Mouse (Mus musculus) lung, embryonic 15.5 days (tissue): ENCODE results near the gene Coro2a. TPM values are rescaled to one million over a fixed set of nuclear protein-coding genes. Genes with fewer than 3 reads are reported as not detected.
"Not testable (repeated sequence)": the region's sequence is repeated elsewhere in the genome, so short reads cannot be mapped to it uniquely, and the experiment has no call there.

ENCODE experiments used
- ATAC-seq: fragments of 200-750 bp; cut with Nextera tagmentation; 2 replicates; pipeline ENCODE4 v1.8.0; 2017; ENCODE audit warnings: moderate number of reproducible peaks, borderline replicate concordance; ENCODE audit not compliant: low FRiP score, low TSS enrichment; ENCODE audit errors: extremely low read depth
- H3K27ac ChIP-seq: fragments of 300-500 bp; sonication (generic); 2 replicates; pipeline ENCODE4 v1.5.1; 2015; ENCODE audit warnings: moderate library complexity, mild to moderate bottlenecking, inconsistent platforms
- H3K27me3 ChIP-seq: fragments of 300-500 bp; sonication (generic); 2 replicates; pipeline ENCODE4 v1.6.1; 2015; ENCODE audit warnings: inconsistent platforms
- H3K36me3 ChIP-seq: fragments of 300-500 bp; sonication (generic); 2 replicates; pipeline ENCODE4 v1.6.1; 2015; ENCODE audit warnings: inconsistent platforms
- H3K4me1 ChIP-seq: fragments of 300-500 bp; sonication (generic); 2 replicates; pipeline ENCODE4 v1.6.1; 2015; ENCODE audit warnings: inconsistent platforms
- H3K4me2 ChIP-seq: fragments of 300-500 bp; sonication (generic); 2 replicates; pipeline ENCODE4 v1.6.1; 2015; ENCODE audit warnings: inconsistent platforms, mild to moderate bottlenecking, moderate library complexity
- H3K4me3 ChIP-seq: fragments of 300-500 bp; sonication (generic); 2 replicates; pipeline ENCODE4 v1.5.1; 2015; ENCODE audit warnings: mild to moderate bottlenecking, inconsistent platforms
- H3K9ac ChIP-seq: fragments of 300-500 bp; sonication (generic); 2 replicates; pipeline ENCODE4 v1.6.1; 2015; ENCODE audit warnings: inconsistent platforms
- H3K9me3 ChIP-seq: fragments of 300-500 bp; sonication (generic); 2 replicates; pipeline ENCODE4 v1.6.1; 2016; ENCODE audit warnings: inconsistent platforms
- WGBS: fragments of 180-500 bp; shearing (Covaris S2); methylation state at CpG from one replicate; pipeline ENCODE4 v1.1.7; 2015; 5-methylcytosine and 5-hydroxymethylcytosine counted together
- polyA plus RNA-seq: library from polyadenylated mRNA; unstranded; fragments of >200 nt; fragmentation: Nextera tagmentation; extraction: Ambion mirVana; gene quantifications from 2 replicates; pipeline ENCODE4 v1.2.1, GENCODE M21; 2015

Gene Coro2a
- polyA plus RNA-seq, 1 experiment from 2014 or later: 5.3 TPM

- H3K36me3 ChIP-seq, H3K4me1 ChIP-seq, H3K4me3 ChIP-seq, H3K27ac ChIP-seq, H3K4me2 ChIP-seq, H3K9ac ChIP-seq, ATAC-seq, H3K27me3 ChIP-seq, H3K9me3 ChIP-seq: not testable (repeated sequence)
- 89% methylated on average over 15 of the region's 15 CpGs for WGBS
Observed at GRCm38 (mm10) chr4:46580799-46581243, 21.2 kb downstream of the Coro2a start.

GRCm38 (mm10) chr4:46578796-46579346, 23.1 kb downstream of the Coro2a start:
- H3K27me3 ChIP-seq, H3K4me2 ChIP-seq, H3K36me3 ChIP-seq, H3K4me3 ChIP-seq, H3K4me1 ChIP-seq, H3K9me3 ChIP-seq, ATAC-seq, H3K27ac ChIP-seq, H3K9ac ChIP-seq: not testable (repeated sequence)
- 88% methylated on average over 8 of the region's 8 CpGs for WGBS

- no peak for ATAC-seq
- no peak overlapping the region for H3K27ac ChIP-seq
- H3K9me3 ChIP-seq: no peaks in the 10 kb centered on the region
- H3K9ac ChIP-seq: no peak overlapping the region
- no peak overlapping the region for H3K4me2 ChIP-seq
- no peak overlapping the region for H3K4me3 ChIP-seq
- WGBS: 48% methylated on average over 1 of the region's 1 CpGs
- no peaks in the 10 kb centered on the region for H3K27me3 ChIP-seq
- H3K4me1 ChIP-seq: no peaks in the 10 kb centered on the region
- no peaks in the 10 kb centered on the region for H3K36me3 ChIP-seq
Observed at GRCm38 (mm10) chr4:46578228-46578627, 23.8 kb downstream of the Coro2a start.

GRCm38 (mm10) chr4:46575509-46576284, 26.3 kb downstream of the Coro2a start:
- not testable (repeated sequence) for ATAC-seq, H3K36me3 ChIP-seq, H3K27me3 ChIP-seq, H3K9ac ChIP-seq, H3K27ac ChIP-seq, H3K9me3 ChIP-seq, H3K4me3 ChIP-seq, H3K4me2 ChIP-seq, H3K4me1 ChIP-seq
- 81% methylated on average over 6 of the region's 10 CpGs for WGBS

- no peaks in the 10 kb centered on the region for H3K4me1 ChIP-seq
- H3K9me3 ChIP-seq: no peaks in the 10 kb centered on the region
- no peak overlapping the region for H3K4me3 ChIP-seq
- no peaks in the 10 kb centered on the region for H3K27me3 ChIP-seq
- no peak for ATAC-seq
- H3K36me3 ChIP-seq: no peaks in the 10 kb centered on the region
- no peak overlapping the region for H3K27ac ChIP-seq
- no peak overlapping the region for H3K4me2 ChIP-seq
- H3K9ac ChIP-seq: no peak overlapping the region
- 63% methylated on average over 12 of the region's 12 CpGs for WGBS
Observed at GRCm38 (mm10) chr4:46574841-46575240, 27.2 kb downstream of the Coro2a start.

GRCm38 (mm10) chr4:46574024-46574753, 27.8 kb downstream of the Coro2a start:
- no peak overlapping the region for H3K4me2 ChIP-seq
- H3K27ac ChIP-seq: no peak overlapping the region
- no peak overlapping the region for H3K9ac ChIP-seq
- H3K27me3 ChIP-seq: no peaks in the 10 kb centered on the region
- H3K36me3 ChIP-seq: no peaks in the 10 kb centered on the region
- no peaks in the 10 kb centered on the region for H3K4me1 ChIP-seq
- H3K9me3 ChIP-seq: no peaks in the 10 kb centered on the region
- no peak overlapping the region for H3K4me3 ChIP-seq
- 35% methylated on average over 9 of the region's 9 CpGs for WGBS
- no peak for ATAC-seq

- Histone ChIP-seq H3K27ac (no peak overlapping the region), H3K27me3 (no peaks in the 10 kb centered on the region), H3K9me3 (no peaks in the 10 kb centered on the region), H3K36me3 (no peaks in the 10 kb centered on the region), H3K4me3 (no peak overlapping the region), H3K9ac (no peak overlapping the region), H3K4me2 (no peak overlapping the region), H3K4me1 (no peaks in the 10 kb centered on the region)
- 72% methylated on average over 4 of the region's 4 CpGs for WGBS
- no peak for ATAC-seq
Observed at GRCm38 (mm10) chr4:46572616-46573015, 29.4 kb downstream of the Coro2a start.

- no peaks in the 10 kb centered on the region for H3K9me3 ChIP-seq
- no peaks in the 10 kb centered on the region for H3K4me1 ChIP-seq
- H3K4me2 ChIP-seq: no peak overlapping the region
- H3K9ac ChIP-seq: no peak overlapping the region
- no peak for ATAC-seq
- no peaks in the 10 kb centered on the region for H3K36me3 ChIP-seq
- no peak overlapping the region for H3K4me3 ChIP-seq
- no peaks in the 10 kb centered on the region for H3K27me3 ChIP-seq
- H3K27ac ChIP-seq: no peak overlapping the region
- 88% methylated on average over 9 of the region's 9 CpGs for WGBS
Observed at GRCm38 (mm10) chr4:46571744-46572143, 30.3 kb downstream of the Coro2a start.

GRCm38 (mm10) chr4:46569671-46570070, 32.3 kb downstream of the Coro2a start:
- H3K9ac ChIP-seq: no peak overlapping the region
- 47% methylated on average over 5 of the region's 5 CpGs for WGBS
- H3K4me3 ChIP-seq: no peak overlapping the region
- no peak for ATAC-seq
- no peaks in the 10 kb centered on the region for H3K27me3 ChIP-seq
- H3K36me3 ChIP-seq: no peaks in the 10 kb centered on the region
- H3K9me3 ChIP-seq: no peaks in the 10 kb centered on the region
- H3K27ac ChIP-seq: no peak overlapping the region
- no peaks in the 10 kb centered on the region for H3K4me1 ChIP-seq
- no peak overlapping the region for H3K4me2 ChIP-seq

GRCm38 (mm10) chr4:46568169-46568568, 33.8 kb downstream of the Coro2a start:
- H3K27me3 ChIP-seq: no peaks in the 10 kb centered on the region
- no peak overlapping the region for H3K4me3 ChIP-seq
- no peaks in the 10 kb centered on the region for H3K9me3 ChIP-seq
- H3K4me2 ChIP-seq: no peak overlapping the region
- H3K9ac ChIP-seq: no peak overlapping the region
- WGBS: 84% methylated on average over 8 of the region's 8 CpGs
- no peak overlapping the region for H3K27ac ChIP-seq
- no peak for ATAC-seq
- no peaks in the 10 kb centered on the region for H3K4me1 ChIP-seq
- H3K36me3 ChIP-seq: no peaks in the 10 kb centered on the region

GRCm38 (mm10) chr4:46566931-46567671, 34.9 kb downstream of the Coro2a start:
- Histone ChIP-seq H3K4me2 (no peak overlapping the region), H3K4me1 (no peaks in the 10 kb centered on the region), H3K9ac (no peak overlapping the region), H3K27ac (no peak overlapping the region), H3K27me3 (no peaks in the 10 kb centered on the region), H3K4me3 (no peak overlapping the region), H3K9me3 (no peaks in the 10 kb centered on the region), H3K36me3 (no peaks in the 10 kb centered on the region)
- ATAC-seq: no peak
- WGBS: 75% methylated on average over 8 of the region's 8 CpGs
